Mouse (Mus musculus): ENCODE results near the gene Cdkl4. TPM values are rescaled to one million over a fixed set of nuclear protein-coding genes. Genes with fewer than 3 reads are reported as not detected.
A peak's percentile ranks its signal among the peaks of the same experiment; 100 is the strongest.

The Cdkl4 gene
- total and polyA plus RNA-seq, 3 experiments, result 0.42 to 0.71 TPM; not detected in 1

GRCm38 (mm10) chr17:80559745-80560144 lies 17.9 kb downstream of the Cdkl4 start:
- Histone ChIP-seq H3K36me3 (ENCODE audit: control insufficient read depth in 1 of 2, insufficient read depth in 2 of 2, low read length in 2 of 2) (peaks cover 0 to 5% of the 10 kb centered on the region in 2 experiments; a peak in 1 of 4 replicates), H3K4me1 (ENCODE audit: control insufficient read depth in 1 of 2, insufficient read depth in 2 of 2, low read length in 2 of 2) (peaks cover 6% of the 10 kb centered on the region in 2 experiments; a peak in 2 of 4 replicates), H3K9ac (ENCODE audit: control insufficient read depth, low read depth, low read length, poor library complexity, severe bottlenecking) (no peak overlapping the region; the same call in 1 of the 2 replicates), H3K27me3 (ENCODE audit: control insufficient read depth in 1 of 2, insufficient read depth in 2 of 2, low read length in 2 of 2) (no peaks in the 10 kb centered on the region), H3K4me3 (ENCODE audit: control insufficient read depth in 1 of 2, insufficient read depth in 1 of 2, low read depth in 2 of 2, low read length in 2 of 2) (peak overlapping the region in 1 of 2 experiments; percentile 36; a peak in 2 of 4 replicates), H3K27ac (ENCODE audit: control insufficient read depth, low read depth, low read length) (no peak overlapping the region), H3K79me2 (ENCODE audit: control insufficient read depth, insufficient read depth, low read length, poor library complexity) (no peaks in the 10 kb centered on the region; the same call in 1 of the 2 replicates), H3K9me3 (replicated peaks; ENCODE audit: insufficient read depth, low read length) (no peaks in the 10 kb centered on the region)
- DNase-seq (ENCODE audit: low read depth, low spot score), result peak; percentile 62
- TF ChIP-seq TCF12 (IDR thresholded peaks at IDR 0.05; ENCODE audit: low read depth, low read length), result no peak
- TF ChIP-seq TBP (IDR thresholded peaks at IDR 0.05; ENCODE audit: low read depth, low read length), result peak; percentile 70
- TF ChIP-seq SMC3 (IDR thresholded peaks at IDR 0.05; ENCODE audit: low read depth, low read length), result peak; percentile 33; the same call in 1 of the 2 replicates
- peak in 2 of 3 experiments; percentile 48 to 57; a peak in 5 of 6 replicates for TF ChIP-seq CTCF (IDR thresholded peaks at IDR 0.05 in 2 of 3, conservative IDR thresholded peaks at IDR 0.05 in 1 of 3; ENCODE audit: control insufficient read depth in 1 of 3, insufficient read depth in 1 of 3, low read depth in 2 of 3, low read length in 3 of 3, poor library complexity in 1 of 3, severe bottlenecking in 1 of 3)
- TF ChIP-seq NELFE (IDR thresholded peaks at IDR 0.05; ENCODE audit: low read depth, low read length), result no peak
- TF ChIP-seq ELF1 (IDR thresholded peaks at IDR 0.05; ENCODE audit: low read depth, low read length), result no peak

- no peak overlapping the region for H3K9ac ChIP-seq (ENCODE audit: control insufficient read depth, low read depth, low read length, poor library complexity, severe bottlenecking)
- no peak for TF ChIP-seq MEF2A (IDR thresholded peaks at IDR 0.05; ENCODE audit: extremely low read depth, insufficient replicate concordance, low read depth, low read length, poor library complexity, severe bottlenecking)
- TF ChIP-seq E2F4 (IDR thresholded peaks at IDR 0.05; ENCODE audit: borderline replicate concordance, low read depth, low read length), result no peak
- TF ChIP-seq MAFK (IDR thresholded peaks at IDR 0.05; ENCODE audit: borderline replicate concordance, low read depth, low read length), result no peak
- TF ChIP-seq ZC3H11A (IDR thresholded peaks at IDR 0.05; ENCODE audit: low read depth, low read length), result peak; percentile 60
- TF ChIP-seq MYB (IDR thresholded peaks at IDR 0.05; ENCODE audit: low read depth, low read length), result no peak
- TF ChIP-seq NELFE (IDR thresholded peaks at IDR 0.05; ENCODE audit: low read depth, low read length), result no peak
- no peak for TF ChIP-seq MXI1 (IDR thresholded peaks at IDR 0.05; ENCODE audit: low read depth, low read length)
- TF ChIP-seq SIN3A (IDR thresholded peaks at IDR 0.05; ENCODE audit: low read length), result no peak
- TF ChIP-seq USF1 (IDR thresholded peaks at IDR 0.05; ENCODE audit: low read depth, low read length), result no peak
- TF ChIP-seq NRF1 (IDR thresholded peaks at IDR 0.05; ENCODE audit: insufficient read depth, low read depth, low read length, poor library complexity, severe bottlenecking), result no peak
- no peak for TF ChIP-seq KAT2A (conservative IDR thresholded peaks at IDR 0.05; ENCODE audit: low read depth, low read length)
- no peak for TF ChIP-seq MYC (IDR thresholded peaks at IDR 0.05; ENCODE audit: low read depth, low read length)
- TF ChIP-seq BHLHE40 (IDR thresholded peaks at IDR 0.05; ENCODE audit: borderline replicate concordance, low read depth, low read length), result no peak
- TF ChIP-seq MAX (IDR thresholded peaks at IDR 0.05; ENCODE audit: low read length), result no peak
- TF ChIP-seq ZNF384 (IDR thresholded peaks at IDR 0.05; ENCODE audit: low read depth, low read length), result peak; percentile 99
- no peak for TF ChIP-seq USF2 (IDR thresholded peaks at IDR 0.05; ENCODE audit: borderline replicate concordance in 1 of 2, insufficient read depth in 1 of 2, low read depth in 1 of 2, low read length in 2 of 2)
- no peak for TF ChIP-seq RCOR1 (IDR thresholded peaks at IDR 0.05; ENCODE audit: low read depth, low read length)
- peak; percentile 74 for TF ChIP-seq RAD21 (IDR thresholded peaks at IDR 0.05; ENCODE audit: low read depth, low read length)
- TF ChIP-seq TCF12 (IDR thresholded peaks at IDR 0.05; ENCODE audit: low read depth, low read length), result no peak
- TF ChIP-seq ZKSCAN1 (IDR thresholded peaks at IDR 0.05; ENCODE audit: low read depth, low read length), result no peak; the same call in 1 of the 2 replicates
- no peak for TF ChIP-seq POLR2AphosphoS2 (IDR thresholded peaks at IDR 0.05; ENCODE audit: low read length)
- TF ChIP-seq TBP (IDR thresholded peaks at IDR 0.05; ENCODE audit: low read depth, low read length), result no peak
- peak; percentile 23 to 82 (median 79); a peak in 5 of 6 replicates for TF ChIP-seq CTCF (IDR thresholded peaks at IDR 0.05 in 2 of 3, conservative IDR thresholded peaks at IDR 0.05 in 1 of 3; ENCODE audit: control insufficient read depth in 1 of 3, insufficient read depth in 1 of 3, low read depth in 2 of 3, low read length in 3 of 3, poor library complexity in 1 of 3, severe bottlenecking in 1 of 3)
- no peak for TF ChIP-seq UBTF (IDR thresholded peaks at IDR 0.05; ENCODE audit: borderline replicate concordance, insufficient read depth, low read depth, low read length)
- TF ChIP-seq POLR2A (IDR thresholded peaks at IDR 0.05; ENCODE audit: control insufficient read depth in 1 of 2, insufficient read depth in 1 of 2, low read depth in 1 of 2, low read length in 2 of 2, poor library complexity in 1 of 2), result no peak
- no peak for TF ChIP-seq GATA1 (IDR thresholded peaks at IDR 0.05; ENCODE audit: low read depth, low read length)
- no peak for TF ChIP-seq GABPA (IDR thresholded peaks at IDR 0.05; ENCODE audit: low read depth, low read length)
- no peak for TF ChIP-seq ZMIZ1 (IDR thresholded peaks at IDR 0.05; ENCODE audit: low read depth, low read length)
These were observed 18.6 kb downstream of the Cdkl4 start for GRCm38 (mm10) chr17:80559050-80559449.

More at GRCm38 (mm10) chr17:80559050-80559449, 18.6 kb downstream of the Cdkl4 start:
- no peaks in the 10 kb centered on the region for H3K27me3 ChIP-seq (ENCODE audit: control insufficient read depth in 1 of 2, insufficient read depth in 2 of 2, low read length in 2 of 2)
- peaks cover 6 to 7% of the 10 kb centered on the region in 2 experiments; a peak in 2 of 4 replicates for H3K4me1 ChIP-seq (ENCODE audit: control insufficient read depth in 1 of 2, insufficient read depth in 2 of 2, low read length in 2 of 2)
- peak; percentile 83 for DNase-seq (ENCODE audit: low read depth, low spot score)
- H3K9me3 ChIP-seq (replicated peaks; ENCODE audit: insufficient read depth, low read length), result no peaks in the 10 kb centered on the region
- H3K79me2 ChIP-seq (ENCODE audit: control insufficient read depth, insufficient read depth, low read length, poor library complexity), result no peaks in the 10 kb centered on the region; the same call in 1 of the 2 replicates
- no peak overlapping the region for H3K27ac ChIP-seq (ENCODE audit: control insufficient read depth, low read depth, low read length)
- peaks cover 0 to 5% of the 10 kb centered on the region in 2 experiments; a peak in 1 of 4 replicates for H3K36me3 ChIP-seq (ENCODE audit: control insufficient read depth in 1 of 2, insufficient read depth in 2 of 2, low read length in 2 of 2)
- H3K4me3 ChIP-seq (ENCODE audit: control insufficient read depth in 1 of 2, insufficient read depth in 1 of 2, low read depth in 2 of 2, low read length in 2 of 2), result no peak overlapping the region
